Mouse (Mus musculus): ENCODE results near the gene Tacstd2.
"Not testable (repeated sequence)": the region's sequence is repeated elsewhere in the genome, so short reads cannot be mapped to it uniquely, and the experiment has no call there.

Tacstd2 gene

GRCm38 (mm10) chr6:67535777-67536054, at the start of gene Tacstd2:
Gene Tacstd2, minus strand, starts transcription at chr6:67535796.
- DNase-seq (ENCODE audit: low read depth), result no peak

- DNase-seq (ENCODE audit: low read depth), result no peak
Measured at GRCm38 (mm10) chr6:67566270-67566669, 30.7 kb upstream of the Tacstd2 start.

- no peak for DNase-seq (ENCODE audit: low read depth)
Measured at GRCm38 (mm10) chr6:67555376-67555775, 19.8 kb upstream of the Tacstd2 start.

GRCm38 (mm10) chr6:67549550-67549949, 14.0 kb upstream of the Tacstd2 start:
- DNase-seq (ENCODE audit: low read depth), result no peak

- DNase-seq (ENCODE audit: low read depth), result no peak
Measured at GRCm38 (mm10) chr6:67535005-67535776, 405 bp downstream of the Tacstd2 start.

- DNase-seq (ENCODE audit: low read depth), result no peak
Measured at GRCm38 (mm10) chr6:67534191-67535004, 1.2 kb downstream of the Tacstd2 start.

GRCm38 (mm10) chr6:67532665-67533440, 2.7 kb downstream of the Tacstd2 start:
- DNase-seq (ENCODE audit: low read depth), result peak; percentile 54

GRCm38 (mm10) chr6:67531822-67532162, 3.8 kb downstream of the Tacstd2 start:
- DNase-seq (ENCODE audit: low read depth), result no peak

- peak; percentile 35 for DNase-seq (ENCODE audit: low read depth)
Measured at GRCm38 (mm10) chr6:67530992-67531821, 4.4 kb downstream of the Tacstd2 start.

- no peak for DNase-seq (ENCODE audit: low read depth)
Measured at GRCm38 (mm10) chr6:67526356-67526755, 9.2 kb downstream of the Tacstd2 start.

GRCm38 (mm10) chr6:67510752-67511151, 24.8 kb downstream of the Tacstd2 start:
- DNase-seq (ENCODE audit: low read depth), result peak; percentile 32

- DNase-seq (ENCODE audit: low read depth), result not testable (repeated sequence)
Measured at GRCm38 (mm10) chr6:67501938-67502337, 33.7 kb downstream of the Tacstd2 start.

- DNase-seq (ENCODE audit: low read depth), result no peak
Measured at GRCm38 (mm10) chr6:67491755-67492154, 43.8 kb downstream of the Tacstd2 start, which contains the start of gene Il23r. Gene Il23r, minus strand, starts transcription at chr6:67491855.

Data from 416B (cell line).